Comparison of ENCODE assay signal across 8 mouse cellular contexts in genomic region chr12:86892711-86893311, GRCm38 (mm10). TPM values are rescaled to one million over a fixed set of nuclear protein-coding genes. Genes with fewer than 3 reads are reported as not detected.
DNase-seq lines count a peak whose midpoint lies in the region; ATAC-seq and TF ChIP-seq lines count a peak whose summit lies in the region.

No protein-coding gene starts in this region.

- H3K4me3 ChIP-seq in cerebellum, adult 2 months (replicated peaks; ENCODE audit: insufficient read depth, low read depth, low read length), result no peak overlapping the region
- H3K4me3 ChIP-seq in thymus, adult 2 months (ENCODE audit: control insufficient read depth, insufficient read depth, low read length), result peak overlapping the region; percentile 92; the same call in 1 of the 2 replicates
- H3K4me3 ChIP-seq in intestine, embryonic 15.5 days (replicated peaks), result no peak overlapping the region
- H3K4me3 ChIP-seq in midbrain, embryonic 11.5 days (ENCODE audit: low read depth, low read length), result no peak overlapping the region; the same call in 1 of the 2 replicates

- WGBS in cerebellum, adult 2 months, result 2% methylated on average over 18 of the region's 18 CpGs
- 18% methylated on average over 18 of the region's 18 CpGs for WGBS in thymus, adult 2 months
- 10% methylated on average over 18 of the region's 18 CpGs for WGBS in intestine, embryonic 15.5 days
- under 1% methylated on average over 17 of the region's 18 CpGs for WGBS in midbrain, embryonic 11.5 days

- peak overlapping the region; percentile 98 for H3K27ac ChIP-seq in cerebellum, adult 2 months (ENCODE audit: insufficient read depth, low read length)
- peak overlapping the region; percentile 99 for H3K27ac ChIP-seq in thymus, adult 2 months (ENCODE audit: control insufficient read depth, insufficient read depth, low read length)
- H3K27ac ChIP-seq in intestine, embryonic 15.5 days, result peak overlapping the region; percentile 97
- H3K27ac ChIP-seq in midbrain, embryonic 11.5 days (ENCODE audit: low read depth, low read length), result peak overlapping the region; percentile 97

- H3K9ac ChIP-seq in intestine, embryonic 15.5 days, result no peak overlapping the region
- peak overlapping the region; percentile 72 for H3K9ac ChIP-seq in midbrain, embryonic 11.5 days (ENCODE audit: low read length)

- H3K4me1 ChIP-seq in cerebellum, adult 2 months (ENCODE audit: control insufficient read depth, insufficient read depth, low read length), result peaks cover 41% of the 10 kb centered on the region
- H3K4me1 ChIP-seq in thymus, adult 2 months (replicated peaks; ENCODE audit: control insufficient read depth, insufficient read depth, low read length), result peaks cover 63% of the 10 kb centered on the region
- peaks cover 85% of the 10 kb centered on the region for H3K4me1 ChIP-seq in intestine, embryonic 15.5 days (replicated peaks)
- peaks cover 92% of the 10 kb centered on the region for H3K4me1 ChIP-seq in midbrain, embryonic 11.5 days (ENCODE audit: control insufficient read depth, insufficient read depth, low read length)

- H3K4me2 ChIP-seq in intestine, embryonic 15.5 days (replicated peaks), result peak overlapping the region; percentile 73
- H3K4me2 ChIP-seq in midbrain, embryonic 11.5 days, result peak overlapping the region; percentile 57

- H3K36me3 ChIP-seq in thymus, adult 2 months (ENCODE audit: control insufficient read depth, insufficient read depth, low read length), result no peaks in the 10 kb centered on the region
- H3K36me3 ChIP-seq in intestine, embryonic 15.5 days, result no peaks in the 10 kb centered on the region
- H3K36me3 ChIP-seq in midbrain, embryonic 11.5 days (ENCODE audit: control insufficient read depth, insufficient read depth, low read length), result no peaks in the 10 kb centered on the region

- no peaks in the 10 kb centered on the region for H3K9me3 ChIP-seq in intestine, embryonic 15.5 days
- no peaks in the 10 kb centered on the region for H3K9me3 ChIP-seq in midbrain, embryonic 11.5 days (ENCODE audit: control insufficient read depth, low read length)

- no peak for TF ChIP-seq CTCF in cerebellum, adult 2 months (IDR thresholded peaks at IDR 0.05; ENCODE audit: borderline replicate concordance, insufficient read depth, low read depth, low read length)
- TF ChIP-seq CTCF in thymus, adult 2 months (IDR thresholded peaks at IDR 0.05; ENCODE audit: borderline replicate concordance, control insufficient read depth, extremely low read depth, insufficient read depth, low read length, poor library complexity), result no peak

- peak; percentile 51 to 55 for DNase-seq in cerebellum, adult 2 months
- no peak for DNase-seq in cerebellum, adult 18-20 months
- DNase-seq in thymus, adult 2 months, result no peak
- DNase-seq in thymus, adult 18-20 months, result no peak
- peak; percentile 97 for DNase-seq in midbrain, embryonic 11.5 days (ENCODE audit: low spot score, missing footprints)
- no peak for DNase-seq in ovary, adult 18-20 months (ENCODE audit: low spot score)
- no peak for DNase-seq in spleen, adult 18-20 months

- no peak for TF ChIP-seq POLR2A in cerebellum, adult 2 months (IDR thresholded peaks at IDR 0.05; ENCODE audit: borderline replicate concordance, insufficient read depth, low read length)
- TF ChIP-seq POLR2A in thymus, adult 2 months (IDR thresholded peaks at IDR 0.05; ENCODE audit: control insufficient read depth, extremely low read depth, insufficient read depth, low read length, poor library complexity), result no peak

- H3K27me3 ChIP-seq in cerebellum, adult 2 months (ENCODE audit: control insufficient read depth, insufficient read depth, low read length), result no peaks in the 10 kb centered on the region
- H3K27me3 ChIP-seq in thymus, adult 2 months (ENCODE audit: control insufficient read depth, insufficient read depth, low read length), result no peaks in the 10 kb centered on the region
- no peaks in the 10 kb centered on the region for H3K27me3 ChIP-seq in intestine, embryonic 15.5 days (replicated peaks)
- H3K27me3 ChIP-seq in midbrain, embryonic 11.5 days (ENCODE audit: control insufficient read depth, insufficient read depth, low read length), result no peaks in the 10 kb centered on the region

- no peak for ATAC-seq in intestine, embryonic 15.5 days
- peak; percentile 21 for ATAC-seq in midbrain, embryonic 11.5 days (ENCODE audit: low FRiP score)

RNA-seq across cellular contexts. Expression of gene Irf2bpl, which starts 8.2 kb away (rescaled TPM):
- polyA plus RNA-seq in cerebellum, adult 2 months (2012; rRNA removed), result 48.6 and 53.9 TPM in 2 replicates
- 38.6 and 46.1 TPM in 2 replicates for polyA plus RNA-seq in thymus, adult 2 months (2012; rRNA removed)
- 19.6 and 22.4 TPM in 2 replicates for polyA plus RNA-seq in intestine, embryonic 15.5 days (2015; fragmentation: Nextera tagmentation; extraction: Ambion mirVana)
- polyA plus RNA-seq in midbrain, embryonic 11.5 days (2014; fragmentation: Nextera tagmentation; extraction: Ambion mirVana), result 24.4 and 26.4 TPM in 2 replicates

RNA-seq across cellular contexts. Expression of gene Cipc, which starts 54.0 kb away (rescaled TPM):
- 122 and 127 TPM in 2 replicates for polyA plus RNA-seq in cerebellum, adult 2 months (2012; rRNA removed)
- 43.8 and 56.5 TPM in 2 replicates for polyA plus RNA-seq in thymus, adult 2 months (2012; rRNA removed)
- polyA plus RNA-seq in intestine, embryonic 15.5 days (2015; fragmentation: Nextera tagmentation; extraction: Ambion mirVana), result 10.6 TPM in 2 replicates
- polyA plus RNA-seq in midbrain, embryonic 11.5 days (2014; fragmentation: Nextera tagmentation; extraction: Ambion mirVana), result 37.9 and 38.4 TPM in 2 replicates

Comparison
In these comparisons a context has a peak if more than half of its experiments do, and no peak if none do; other contexts are left out.
1. DNase-seq: peak in cerebellum, adult 2 months (2 of 2) and midbrain, embryonic 11.5 days (single experiment); none in cerebellum, adult 18-20 months (0 of 2), thymus, adult 2 months (single experiment), thymus, adult 18-20 months (0 of 2), ovary, adult 18-20 months (single experiment) and spleen, adult 18-20 months (0 of 2).
2. Peak in every context shown above with its lines, with median percentiles within 50 percentile points of each other: H3K27ac ChIP-seq.